8 mouse cellular contexts compared by ENCODE assay signal in the genomic region with DNA sequence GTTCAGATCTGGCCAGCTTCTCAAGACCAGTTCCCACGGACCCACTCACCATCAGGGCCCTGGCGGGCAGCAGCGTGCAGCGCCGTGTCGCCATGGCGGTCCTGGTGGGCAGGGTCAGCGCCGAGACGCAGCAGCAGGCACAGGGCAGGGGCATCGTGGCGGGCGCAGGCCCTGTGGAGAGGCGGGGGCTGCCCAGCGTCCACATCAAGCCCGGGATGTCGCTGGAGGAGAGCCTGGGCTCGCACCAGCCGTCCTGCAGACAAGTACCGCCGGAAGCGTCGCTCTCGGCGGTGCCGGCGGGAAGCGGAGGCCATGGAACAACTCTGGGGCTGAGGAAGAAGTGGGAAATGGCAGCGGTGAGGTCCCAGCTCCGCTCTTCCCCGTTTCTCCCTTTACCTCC. TPM values are rescaled to one million over a fixed set of nuclear protein-coding genes. Genes with fewer than 3 reads are reported as not detected.
DNase-seq lines count a peak whose midpoint lies in the region; ATAC-seq and TF ChIP-seq lines count a peak whose summit lies in the region.

No protein-coding gene starts in this region.

- ATAC-seq in heart, embryonic 14.5 days (ENCODE audit: insufficient number of reproducible peaks, insufficient read depth, low FRiP score, low read depth), result no peak
- ATAC-seq in midbrain, embryonic 14.5 days (ENCODE audit: low FRiP score, low TSS enrichment), result no peak

- TF ChIP-seq CTCF in lung, adult 2 months (IDR thresholded peaks at IDR 0.05; ENCODE audit: insufficient read depth, low read length), result no peak

- peak overlapping the region; percentile 86 to 94 for H3K27ac ChIP-seq in heart, embryonic 14.5 days (replicated peaks in 1 of 2; ENCODE audit: control insufficient read depth in 1 of 2, insufficient read depth in 1 of 2, low read depth in 2 of 2, low read length in 2 of 2)
- peak overlapping the region; percentile 88 for H3K27ac ChIP-seq in midbrain, embryonic 14.5 days (replicated peaks; ENCODE audit: low read depth, low read length)

- H3K4me1 ChIP-seq in lung, adult 2 months (ENCODE audit: control insufficient read depth, insufficient read depth, low read length), result peaks cover 8% of the 10 kb centered on the region; the same call in 1 of the 2 replicates
- peaks cover 7 to 25% of the 10 kb centered on the region in 2 experiments for H3K4me1 ChIP-seq in heart, embryonic 14.5 days (ENCODE audit: control insufficient read depth in 2 of 2, insufficient read depth in 2 of 2, low read length in 2 of 2)
- peaks cover 14% of the 10 kb centered on the region; the same call in 1 of the 2 replicates for H3K4me1 ChIP-seq in midbrain, embryonic 14.5 days (ENCODE audit: control insufficient read depth, insufficient read depth, low read length)

- 5% methylated on average over 29 of the region's 31 CpGs for WGBS in lung, adult 2 months
- 4% methylated on average over 31 of the region's 31 CpGs for WGBS in heart, embryonic 14.5 days
- 6% methylated on average over 31 of the region's 31 CpGs for WGBS in midbrain, embryonic 14.5 days

- TF ChIP-seq POLR2A in lung, adult 2 months (IDR thresholded peaks at IDR 0.05; ENCODE audit: borderline replicate concordance, extremely low read depth, low read depth, low read length), result no peak

- peak overlapping the region; percentile 82 for H3K4me2 ChIP-seq in heart, embryonic 14.5 days (ENCODE audit: low read length)
- peak overlapping the region; percentile 91 for H3K4me2 ChIP-seq in midbrain, embryonic 14.5 days (ENCODE audit: low read length)

- H3K4me3 ChIP-seq in lung, adult 2 months (replicated peaks; ENCODE audit: extremely low read depth, low read depth, low read length), result peak overlapping the region; percentile 80
- peak overlapping the region; percentile 67 to 79 for H3K4me3 ChIP-seq in heart, embryonic 14.5 days (ENCODE audit: control insufficient read depth in 1 of 2, insufficient read depth in 1 of 2, low read depth in 1 of 2, low read length in 2 of 2)
- H3K4me3 ChIP-seq in midbrain, embryonic 14.5 days (replicated peaks; ENCODE audit: low read depth, low read length), result peak overlapping the region; percentile 52

- H3K27me3 ChIP-seq in heart, embryonic 14.5 days (ENCODE audit: control insufficient read depth, insufficient read depth, low read length), result no peaks in the 10 kb centered on the region
- no peaks in the 10 kb centered on the region for H3K27me3 ChIP-seq in midbrain, embryonic 14.5 days (ENCODE audit: control insufficient read depth, insufficient read depth, low read length)

- H3K9ac ChIP-seq in heart, embryonic 14.5 days (ENCODE audit: low read length), result peak overlapping the region; percentile 91
- peak overlapping the region; percentile 74 for H3K9ac ChIP-seq in midbrain, embryonic 14.5 days (replicated peaks; ENCODE audit: low read length)

- DNase-seq in lung, adult 2 months, result peak; percentile 64
- DNase-seq in lung, postnatal 25 days (ENCODE audit: low spot score), result no peak
- peak; percentile 60 for DNase-seq in cerebellum, adult 9-10 months
- peak; percentile 40 to 68 for DNase-seq in kidney, postnatal 25 days
- peak; percentile 43 for DNase-seq in midbrain, embryonic 14.5 days
- DNase-seq in thymus, postnatal 4 days, result peak; percentile 66
- no peak for DNase-seq in frontal cortex, adult 2 months (ENCODE audit: extremely low spot score in 1 of 2, low spot score in 1 of 2)

- H3K9me3 ChIP-seq in heart, embryonic 14.5 days (ENCODE audit: control insufficient read depth, low read length), result no peaks in the 10 kb centered on the region
- no peaks in the 10 kb centered on the region for H3K9me3 ChIP-seq in midbrain, embryonic 14.5 days (ENCODE audit: control insufficient read depth, low read length)

- H3K36me3 ChIP-seq in heart, embryonic 14.5 days (ENCODE audit: control insufficient read depth, insufficient read depth, low read length), result peaks cover 47% of the 10 kb centered on the region
- H3K36me3 ChIP-seq in midbrain, embryonic 14.5 days (ENCODE audit: control insufficient read depth, insufficient read depth, low read length), result peaks cover 18% of the 10 kb centered on the region

RNA-seq across cellular contexts. Expression of a gene that starts 0.7 kb away (rescaled TPM):
- polyA plus RNA-seq in lung, adult 2 months (2012; rRNA removed), result 16.5 and 21.6 TPM in 2 replicates
- 3.1 and 4.2 TPM in 2 replicates for polyA plus RNA-seq in heart, embryonic 14.5 days (2014; fragmentation: Nextera tagmentation; extraction: Ambion mirVana)
- 3.8 and 7.3 TPM in 2 replicates for polyA plus RNA-seq in midbrain, embryonic 14.5 days (2014; fragmentation: Nextera tagmentation; extraction: Ambion mirVana)
- polyA plus RNA-seq in frontal cortex, adult 2 months (2012; rRNA removed), result 13.7 and 15.1 TPM in 2 replicates

RNA-seq across cellular contexts. Expression of a gene that starts 1.4 kb away (rescaled TPM):
- 6.3 and 8.1 TPM in 2 replicates for polyA plus RNA-seq in lung, adult 2 months (2012; rRNA removed)
- 10.7 and 14.3 TPM in 2 replicates for polyA plus RNA-seq in heart, embryonic 14.5 days (2014; fragmentation: Nextera tagmentation; extraction: Ambion mirVana)
- polyA plus RNA-seq in midbrain, embryonic 14.5 days (2014; fragmentation: Nextera tagmentation; extraction: Ambion mirVana), result 78.1 and 99.0 TPM in 2 replicates
- 665 and 695 TPM in 2 replicates for polyA plus RNA-seq in frontal cortex, adult 2 months (2012; rRNA removed)

RNA-seq across cellular contexts. Expression of a gene that starts 6.6 kb away (rescaled TPM):
- 245 and 304 TPM in 2 replicates for polyA plus RNA-seq in lung, adult 2 months (2012; rRNA removed)
- polyA plus RNA-seq in heart, embryonic 14.5 days (2014; fragmentation: Nextera tagmentation; extraction: Ambion mirVana), result 237 and 246 TPM in 2 replicates
- 386 and 390 TPM in 2 replicates for polyA plus RNA-seq in midbrain, embryonic 14.5 days (2014; fragmentation: Nextera tagmentation; extraction: Ambion mirVana)
- polyA plus RNA-seq in frontal cortex, adult 2 months (2012; rRNA removed), result 438 and 444 TPM in 2 replicates

RNA-seq across cellular contexts. Expression of a gene that starts 14.3 kb away (rescaled TPM):
- polyA plus RNA-seq in lung, adult 2 months (2012; rRNA removed), result 1.2 TPM in 1 of 2 replicates, not detected in the other
- polyA plus RNA-seq in heart, embryonic 14.5 days (2014; fragmentation: Nextera tagmentation; extraction: Ambion mirVana), result 0.69 TPM in 1 of 2 replicates, not detected in the other
- polyA plus RNA-seq in midbrain, embryonic 14.5 days (2014; fragmentation: Nextera tagmentation; extraction: Ambion mirVana), result not detected in 2 replicates
- polyA plus RNA-seq in frontal cortex, adult 2 months (2012; rRNA removed), result not detected in 2 replicates

RNA-seq across cellular contexts. Expression of a gene that starts 27.6 kb away (rescaled TPM):
- 878 and 1,286 TPM in 2 replicates for polyA plus RNA-seq in lung, adult 2 months (2012; rRNA removed)
- polyA plus RNA-seq in heart, embryonic 14.5 days (2014; fragmentation: Nextera tagmentation; extraction: Ambion mirVana), result 52.4 and 59.8 TPM in 2 replicates
- polyA plus RNA-seq in midbrain, embryonic 14.5 days (2014; fragmentation: Nextera tagmentation; extraction: Ambion mirVana), result 68.5 and 74.3 TPM in 2 replicates
- polyA plus RNA-seq in frontal cortex, adult 2 months (2012; rRNA removed), result 66.1 and 69.2 TPM in 2 replicates

Comparison
In these comparisons a context has a peak if more than half of its experiments do, and no peak if none do; other contexts are left out.
1. DNase-seq: peak in lung, adult 2 months (single experiment), cerebellum, adult 9-10 months (single experiment), kidney, postnatal 25 days (2 of 2), midbrain, embryonic 14.5 days (single experiment) and thymus, postnatal 4 days (single experiment); none in lung, postnatal 25 days (single experiment) and frontal cortex, adult 2 months (0 of 2).
2. Peak in every context shown above with its lines, with median percentiles within 50 percentile points of each other: H3K4me3 ChIP-seq.